14 mouse cellular contexts compared by ENCODE assay signal in the genomic region with DNA sequence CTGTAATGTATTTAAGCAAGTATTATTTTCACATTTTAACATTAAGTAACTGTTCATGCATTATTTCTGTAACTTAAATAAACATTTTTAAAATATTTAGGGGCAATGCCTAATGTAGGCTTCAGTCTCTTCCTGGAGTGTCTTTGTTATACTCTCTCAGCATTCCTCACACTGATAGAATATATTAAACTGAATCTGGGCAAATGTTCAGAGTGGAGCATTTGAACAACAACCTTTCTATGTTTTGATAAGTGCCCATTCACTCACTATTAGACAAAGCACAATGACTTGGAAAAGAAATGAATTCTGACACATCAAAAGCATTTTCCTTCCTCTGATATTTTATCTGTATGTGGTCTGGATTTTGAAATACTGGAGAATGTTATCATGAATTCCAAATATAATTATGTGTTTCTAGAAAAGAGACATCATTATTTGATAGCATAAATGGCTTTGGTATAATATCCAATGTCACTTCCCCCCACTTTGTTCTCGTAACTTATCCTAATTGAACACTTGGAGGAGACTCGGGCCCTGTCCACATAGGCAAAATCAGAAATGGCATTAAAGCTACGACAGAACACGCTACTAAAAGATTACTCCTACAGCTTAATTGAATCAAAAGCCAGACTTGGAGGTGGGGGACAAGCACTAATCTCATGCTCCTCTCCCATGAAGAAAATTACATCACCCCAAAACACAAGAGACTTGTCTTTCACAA.
"Had no signal": no experiment of that assay in that cellular context is flagged by ENCODE, and none has a peak within 500 bp of the region (broad histone marks: within the 10 kb centered on the region; RNA-seq: fewer than 3 reads in every experiment).

No protein-coding gene starts in this region.

- H3K9ac ChIP-seq: limb, embryonic 15.5 days; liver, embryonic 12.5 days; neural tube, embryonic 15.5 days had no signal

- H3K4me1 ChIP-seq: limb, embryonic 15.5 days; liver, embryonic 12.5 days; midbrain, embryonic 10.5 days; neural tube, embryonic 15.5 days had no signal

- DNase-seq: kidney, adult 9 months; kidney, postnatal 36 days; lung, postnatal 4 days; midbrain, embryonic 14.5 days; thymus, adult 18-20 months; thymus, postnatal 14 days had no signal

- H3K27me3 ChIP-seq: limb, embryonic 15.5 days; liver, embryonic 12.5 days; neural tube, embryonic 15.5 days had no signal

- H3K4me3 ChIP-seq: left cerebral cortex, adult 2 months; limb, embryonic 15.5 days; liver, embryonic 12.5 days; midbrain, embryonic 10.5 days; myocyte; neural tube, embryonic 15.5 days had no signal

- ATAC-seq: liver, embryonic 12.5 days had no signal

- H3K36me3 ChIP-seq: limb, embryonic 15.5 days; liver, embryonic 12.5 days; midbrain, embryonic 10.5 days; neural tube, embryonic 15.5 days had no signal

- H3K4me2 ChIP-seq: limb, embryonic 15.5 days; liver, embryonic 12.5 days; neural tube, embryonic 15.5 days had no signal

- H3K27ac ChIP-seq: kidney, postnatal 0 days; left cerebral cortex, adult 2 months; limb, embryonic 15.5 days; liver, embryonic 12.5 days; midbrain, embryonic 10.5 days; neural tube, embryonic 15.5 days; stomach, postnatal 0 days had no signal

- H3K9me3 ChIP-seq: limb, embryonic 15.5 days; liver, embryonic 12.5 days; midbrain, embryonic 10.5 days; neural tube, embryonic 15.5 days had no signal
